Mouse (Mus musculus) left cerebral cortex, postnatal 36 days (tissue): ENCODE data around the gene Afdn. TPM values are rescaled to one million over a fixed set of nuclear protein-coding genes. Genes with fewer than 3 reads are reported as not detected.

Experiments used
- DNase-seq, 2 experiments: peaks; one replicate each; pipeline ENCODE4 v3.0.0; 2021 to 2022; ENCODE audit warnings: low spot score in 2 of 2, mixed read lengths in 1 of 2
- intact Hi-C: fragments of 180-260 bp; cut with DNase I; formaldehyde crosslinking; loops from one replicate; pipeline ENCODE4 v1.15.1; 2025
- total RNA-seq, 2 experiments: library from RNA; stranded (reverse); gene quantifications; 2 replicates each; pipeline ENCODE4 v1.2.3; 2021

The Afdn gene
- total RNA-seq, 2 experiments from 2014 or later: 105 to 138 TPM

GRCm38 (mm10) chr17:13850175-13850574 lies 89.8 kb downstream of the Afdn start:
- intact Hi-C loops: loop anchor here (10.0 kb wide), 1 partner anchor 95 kb away; the partner anchor contains the start of gene Gm7168
- DNase-seq: no peak

- peak; percentile 43 to 46 for DNase-seq
- intact Hi-C loops: loop anchor here (2.0 to 10.0 kb wide), 2 partner anchors 21 to 91 kb away; partner anchors contain the start of gene Gm7168
These were observed 93.5 kb downstream of the Afdn start for GRCm38 (mm10) chr17:13853883-13854282.

GRCm38 (mm10) chr17:13855396-13855795 lies 95.1 kb downstream of the Afdn start:
- DNase-seq: peak in 1 of 2 experiments; percentile 2
- intact Hi-C loops: loop anchor here (2.0 to 10.0 kb wide), 2 partner anchors 19 to 89 kb away; partner anchors contain the start of gene Gm7168

GRCm38 (mm10) chr17:13856429-13857090 lies 96.2 kb downstream of the Afdn start:
- intact Hi-C loops: loop anchor here (10.0 kb wide), 1 partner anchor 88 kb away; the partner anchor contains the start of gene Gm7168
- peak in 1 of 2 experiments; percentile 2 for DNase-seq

- intact Hi-C loops: no loop called here
- no peak for DNase-seq
These were observed 105.0 kb downstream of the Afdn start for GRCm38 (mm10) chr17:13865340-13865739.

- intact Hi-C loops: no loop called here
These were observed 106.6 kb downstream of the Afdn start for GRCm38 (mm10) chr17:13866951-13867351.

GRCm38 (mm10) chr17:13867475-13867874 lies 107.1 kb downstream of the Afdn start:
- DNase-seq: no peak
- intact Hi-C loops: no loop called here

More at GRCm38 (mm10) chr17:13866951-13867351, 106.6 kb downstream of the Afdn start:
- no peak for DNase-seq

- intact Hi-C loops: no loop called here
- DNase-seq: no peak
These were observed 109.9 kb downstream of the Afdn start for GRCm38 (mm10) chr17:13870236-13870635.

- intact Hi-C loops: loop anchor here (2.0 kb wide), 1 partner anchor 19 kb away; no protein-coding TSS in a partner anchor
- DNase-seq: peak; percentile 40 to 41
These were observed 113.9 kb downstream of the Afdn start for GRCm38 (mm10) chr17:13874245-13874644.

- intact Hi-C loops: no loop called here
- no peak for DNase-seq
These were observed 117.1 kb downstream of the Afdn start for GRCm38 (mm10) chr17:13877460-13877859.

GRCm38 (mm10) chr17:13879731-13880130 lies 119.4 kb downstream of the Afdn start:
- intact Hi-C loops: no loop called here
- DNase-seq: no peak

GRCm38 (mm10) chr17:13883540-13883939 lies 123.2 kb downstream of the Afdn start:
- DNase-seq: no peak
- intact Hi-C loops: no loop called here

GRCm38 (mm10) chr17:13889818-13890434 lies 129.6 kb downstream of the Afdn start:
- DNase-seq: no peak
- intact Hi-C loops: no loop called here

GRCm38 (mm10) chr17:13890932-13891331 lies 130.6 kb downstream of the Afdn start:
- no peak for DNase-seq
- intact Hi-C loops: no loop called here

GRCm38 (mm10) chr17:13898838-13899237 lies 138.5 kb downstream of the Afdn start:
- intact Hi-C loops: no loop called here

GRCm38 (mm10) chr17:13899241-13899640 lies 138.9 kb downstream of the Afdn start:
- DNase-seq: no peak
- intact Hi-C loops: no loop called here

More at GRCm38 (mm10) chr17:13898838-13899237, 138.5 kb downstream of the Afdn start:
- no peak for DNase-seq

- intact Hi-C loops: no loop called here
These were observed 143.5 kb downstream of the Afdn start for GRCm38 (mm10) chr17:13903793-13904192.

GRCm38 (mm10) chr17:13907082-13907481 lies 146.7 kb downstream of the Afdn start:
- DNase-seq: no peak
- intact Hi-C loops: no loop called here

More at GRCm38 (mm10) chr17:13903793-13904192, 143.5 kb downstream of the Afdn start:
- no peak for DNase-seq

GRCm38 (mm10) chr17:13907681-13908080 lies 147.3 kb downstream of the Afdn start:
- intact Hi-C loops: no loop called here

GRCm38 (mm10) chr17:13913951-13914350 lies 153.6 kb downstream of the Afdn start:
- no peak for DNase-seq
- intact Hi-C loops: no loop called here

More at GRCm38 (mm10) chr17:13907681-13908080, 147.3 kb downstream of the Afdn start:
- no peak for DNase-seq

GRCm38 (mm10) chr17:13914531-13914930 lies 154.2 kb downstream of the Afdn start:
- DNase-seq: no peak
- intact Hi-C loops: no loop called here
